Mouse (Mus musculus) forelimb bud, embryonic 11.5 days (tissue): ENCODE data around the gene Sphk1.
"Not testable (repeated sequence)": the region's sequence is repeated elsewhere in the genome, so short reads cannot be mapped to it uniquely, and the experiment has no call there.

ENCODE experiments used
- DNase-seq: peaks from one replicate; pipeline ENCODE4 v3.0.0-alpha.2; 2012; ENCODE audit warnings: low read depth, low spot score

Sphk1 gene

DNA sequence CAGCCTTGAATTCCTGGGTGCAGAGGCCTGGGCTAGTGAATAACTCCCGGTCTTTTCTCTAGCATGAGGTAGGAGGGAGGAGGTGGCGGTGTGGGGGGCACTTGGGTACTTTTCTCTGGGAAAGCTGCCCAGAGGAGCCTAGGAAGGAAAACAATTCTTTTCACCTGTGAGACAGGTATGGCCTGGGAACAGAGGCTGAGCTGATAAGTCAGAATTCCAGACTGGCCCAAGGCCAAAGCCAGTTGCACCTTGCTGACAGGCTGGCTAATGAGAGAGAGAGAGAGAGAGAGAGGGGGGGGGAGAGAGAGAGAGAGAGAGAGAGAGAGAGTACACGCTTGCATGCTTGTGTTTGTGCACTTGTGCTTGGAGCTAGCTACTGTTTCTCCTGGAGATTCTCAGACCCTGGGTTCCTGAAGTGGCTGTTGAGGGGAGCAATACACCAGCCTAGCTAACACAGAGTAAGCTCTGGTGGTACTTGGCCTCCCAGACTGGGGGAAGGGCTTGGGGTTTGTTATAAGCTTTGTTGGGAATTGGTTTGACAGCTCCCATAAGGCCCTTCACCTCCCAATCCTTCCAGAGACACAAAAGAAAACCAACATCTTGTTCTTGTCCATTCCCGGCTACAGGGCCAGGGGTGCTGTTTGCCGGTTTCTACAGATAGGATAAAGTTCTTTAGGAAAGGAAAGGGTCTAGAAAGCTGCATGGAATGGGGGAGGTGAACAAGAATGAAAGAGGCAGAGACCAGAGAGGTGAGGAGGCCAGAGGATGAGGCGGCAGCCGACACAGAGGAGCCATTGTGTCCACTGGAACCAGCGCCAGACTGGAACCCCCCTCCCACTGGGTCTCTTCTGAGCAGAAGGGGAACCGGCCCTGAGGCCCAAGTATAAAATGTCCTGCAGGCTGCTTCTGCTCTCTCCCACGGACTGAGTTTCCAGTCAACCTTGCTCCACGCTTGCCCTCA lies at the start of gene Sphk1:
Sphk1 (plus strand) TSS at position 739 of the 961 bp plus-strand sequence.
- DNase-seq = no peak

DNA sequence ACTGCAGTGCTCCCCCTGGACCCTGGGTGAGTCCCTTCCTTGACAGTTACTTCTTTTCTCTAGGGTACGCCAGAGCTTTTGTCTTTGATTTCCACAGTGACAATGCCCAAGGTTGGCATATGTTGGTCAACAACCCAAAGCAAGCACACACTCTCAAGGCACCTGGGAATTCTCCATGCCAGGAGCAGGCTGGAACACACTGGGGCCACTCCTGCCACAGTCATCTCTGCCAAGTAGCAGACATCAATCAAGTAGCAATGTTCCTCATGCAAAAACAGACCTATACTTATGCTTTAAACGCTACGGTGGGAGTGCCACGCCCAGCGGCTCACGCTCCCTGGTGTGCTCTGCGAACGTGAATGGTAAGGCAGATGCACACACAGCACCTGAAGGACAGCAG lies 49.8 kb upstream of the Sphk1 start:
- DNase-seq = no peak

DNA sequence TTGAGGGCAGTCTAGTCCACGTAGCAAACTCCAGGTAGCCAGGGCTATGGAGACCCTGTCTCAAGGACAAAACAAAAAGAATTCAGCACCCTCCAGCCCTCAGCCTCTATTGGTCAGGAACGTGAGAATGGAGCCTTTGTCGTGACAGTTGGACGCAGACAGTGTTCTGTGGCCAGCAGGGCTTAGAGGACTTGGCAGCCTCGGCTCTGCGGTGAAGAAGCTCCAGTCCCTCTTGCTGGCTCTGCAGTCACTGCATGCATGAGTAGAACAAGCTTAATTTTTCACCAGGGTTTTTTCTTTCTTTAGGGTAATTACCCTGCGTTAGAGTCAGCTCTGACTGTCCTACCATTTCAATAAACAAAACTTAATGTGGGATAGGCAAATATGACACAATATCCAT lies 48.9 kb upstream of the Sphk1 start:
- no peak for DNase-seq

DNA sequence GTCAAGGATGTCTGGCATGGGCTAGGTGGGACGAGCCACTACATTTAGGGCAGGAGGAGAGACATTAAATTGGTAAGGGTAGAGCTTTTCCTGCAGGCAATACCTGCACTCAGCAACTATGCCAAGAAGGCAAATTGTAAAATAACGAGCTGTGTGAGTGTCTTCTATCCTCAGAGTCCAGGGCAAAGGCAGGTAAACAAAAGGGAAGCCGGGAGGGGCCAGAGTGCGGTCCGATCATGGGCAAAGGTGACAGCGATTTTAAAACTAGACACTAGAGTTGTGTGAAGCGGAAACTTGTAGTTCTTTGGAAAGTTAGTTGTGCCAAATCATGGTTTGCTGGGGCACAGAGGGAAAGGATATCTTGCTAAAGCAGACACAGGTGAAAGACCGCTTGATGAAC lies 46.5 kb upstream of the Sphk1 start:
- no peak for DNase-seq

DNA sequence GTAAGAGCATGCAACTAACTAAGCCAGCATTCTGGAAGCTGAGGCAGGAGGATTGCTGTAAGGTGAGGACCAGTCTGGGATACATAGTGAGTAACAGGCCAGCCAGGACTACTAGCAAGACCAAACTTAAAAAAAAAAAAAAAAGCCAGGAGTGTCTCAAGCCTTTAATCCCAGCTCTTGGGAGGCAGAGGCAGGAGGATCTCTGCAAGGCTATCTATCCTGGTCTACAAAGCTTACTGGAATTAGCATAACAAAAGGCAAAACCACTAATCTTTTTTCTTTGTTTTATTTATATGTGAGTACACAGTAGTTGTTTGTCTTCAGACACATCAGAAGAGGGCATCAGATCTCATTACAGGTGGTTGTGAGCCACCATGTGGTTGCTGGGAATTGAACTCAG lies 42.5 kb upstream of the Sphk1 start:
- no peak for DNase-seq

DNA sequence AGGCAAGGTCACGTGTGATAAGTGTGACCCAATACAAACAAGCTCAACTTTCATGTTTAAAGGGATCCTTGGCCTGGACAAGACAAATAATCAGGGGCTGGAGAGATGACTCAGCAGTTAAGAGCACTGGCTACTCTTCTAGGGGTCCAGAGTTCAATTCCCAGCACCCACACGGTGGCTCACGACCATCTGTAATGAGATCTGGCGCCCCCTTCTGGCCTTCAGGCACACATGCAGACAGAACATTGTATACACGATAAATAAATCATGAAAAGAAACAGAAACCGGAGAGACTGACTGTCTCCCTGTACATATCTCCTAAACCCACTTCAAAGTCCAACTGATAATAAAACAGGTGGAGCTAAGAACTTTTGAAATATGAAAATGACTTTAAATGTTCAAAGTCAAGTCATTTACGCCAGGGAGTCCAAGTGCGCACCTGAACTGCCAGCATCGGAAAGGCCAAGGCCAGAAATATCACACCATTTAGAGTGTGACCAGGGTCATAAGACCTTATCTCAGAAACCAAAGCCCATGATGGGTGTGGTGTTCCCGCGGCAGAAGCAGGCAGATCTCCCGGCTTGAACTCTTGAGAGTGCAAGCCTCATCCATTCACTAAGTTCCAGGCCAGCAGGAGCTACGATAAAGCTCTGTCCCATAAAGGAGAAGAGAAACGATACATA lies 41.9 kb upstream of the Sphk1 start:
- no peak for DNase-seq

DNA sequence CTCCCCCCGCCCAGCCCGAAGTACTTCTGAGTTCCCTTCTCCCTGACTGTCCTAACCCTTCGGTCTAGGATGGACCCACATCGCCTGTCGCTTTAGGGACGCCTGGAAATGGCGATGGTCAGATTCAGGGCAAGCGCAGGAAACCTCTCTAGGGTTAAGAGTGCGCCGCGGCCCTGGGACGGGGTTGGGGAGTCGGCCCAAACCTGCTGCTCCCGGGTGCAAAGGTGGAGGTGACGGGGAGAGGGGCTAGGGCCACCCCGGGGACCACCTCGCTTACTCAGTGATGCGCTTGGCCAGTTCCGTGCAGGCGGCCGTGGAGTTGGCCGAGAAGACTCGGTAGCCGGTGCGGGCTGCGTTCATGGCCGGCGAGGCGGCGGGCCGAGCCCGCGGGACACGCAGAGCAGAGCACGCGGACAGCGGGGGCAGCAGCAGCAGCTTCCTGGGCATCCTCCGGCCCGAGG lies 40.9 kb upstream of the Sphk1 start:
- DNase-seq = no peak

DNA sequence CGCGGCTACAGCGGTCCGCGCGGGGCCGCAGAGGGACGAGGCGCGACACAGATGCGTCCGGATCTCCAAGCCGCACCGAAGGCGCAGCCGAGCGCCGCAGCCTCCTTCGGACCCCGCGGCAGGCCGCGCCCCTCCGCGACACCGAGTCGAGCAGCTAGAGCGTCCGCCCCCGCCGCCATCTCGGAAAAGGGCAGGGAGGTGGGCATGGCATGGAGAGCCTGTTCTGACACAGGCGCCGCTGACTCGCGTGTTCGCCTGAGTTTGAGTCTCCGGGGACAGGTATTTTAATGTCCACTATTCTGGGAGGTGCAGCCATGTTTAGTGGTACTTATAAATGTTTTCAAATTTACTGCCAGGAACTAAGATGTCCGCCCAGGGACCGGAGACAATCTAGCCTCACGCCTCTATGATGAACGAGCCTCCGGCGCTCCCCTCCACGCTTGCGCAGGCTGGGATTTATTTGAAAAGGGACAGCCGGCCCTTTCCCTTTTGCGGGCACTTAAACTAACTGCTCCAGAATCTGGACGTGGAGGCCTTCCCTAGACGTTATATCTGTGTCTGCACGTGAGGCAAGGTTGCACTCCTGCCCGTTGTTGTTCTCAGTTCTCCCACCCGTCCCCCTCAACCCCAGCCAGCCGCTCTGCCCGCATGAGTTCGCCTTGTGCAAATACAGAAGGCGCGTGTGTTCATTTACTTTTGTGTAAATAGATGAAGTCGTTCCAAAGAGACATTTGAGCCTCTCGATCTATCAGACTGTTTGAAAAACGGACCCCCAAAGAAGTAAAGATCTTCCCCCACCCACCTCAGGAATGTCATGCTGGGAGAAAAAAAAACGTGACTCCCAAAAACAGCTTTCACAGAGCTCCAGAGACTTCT lies 40.3 kb upstream of the Sphk1 start:
- DNase-seq = peak; percentile 85

DNA sequence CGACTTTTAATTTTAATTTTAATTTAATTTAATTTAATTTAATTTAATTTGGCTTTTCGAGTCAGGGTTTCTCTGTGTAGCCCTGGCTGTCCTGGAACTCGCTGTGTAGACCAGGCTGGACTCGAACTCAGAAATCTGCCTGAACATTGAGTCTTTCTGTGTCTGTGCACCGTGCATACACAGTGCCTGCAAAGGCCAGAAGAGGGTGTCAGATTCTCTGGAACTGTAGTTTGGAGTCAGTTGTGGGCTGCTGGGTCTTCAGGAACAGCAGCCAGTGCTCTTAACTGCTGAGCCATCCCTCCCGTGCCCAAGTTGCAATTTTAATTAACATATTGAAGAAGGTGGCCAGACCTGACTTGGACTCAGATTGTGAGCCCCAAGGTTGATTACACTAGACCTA lies 39.4 kb upstream of the Sphk1 start:
- DNase-seq = no peak

DNA sequence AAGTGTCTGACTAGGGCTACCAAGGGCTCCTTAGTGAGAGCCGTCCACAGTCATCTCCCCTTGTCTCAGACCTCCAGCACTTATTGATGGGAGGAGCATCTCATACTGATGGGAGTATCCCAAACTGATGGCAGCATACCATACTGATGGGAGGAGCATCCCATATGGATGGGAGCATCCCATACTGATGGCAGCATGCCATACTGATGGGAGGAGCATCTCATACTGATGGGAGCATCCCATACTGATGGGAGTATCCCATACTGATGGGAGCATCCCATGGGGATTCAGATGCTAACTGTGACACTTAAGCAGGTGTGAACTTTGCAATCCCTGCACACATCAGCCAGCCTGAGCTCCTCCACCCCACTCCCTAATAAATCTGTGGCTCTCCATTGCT lies 38.2 kb upstream of the Sphk1 start:
- DNase-seq = not testable (repeated sequence)

DNA sequence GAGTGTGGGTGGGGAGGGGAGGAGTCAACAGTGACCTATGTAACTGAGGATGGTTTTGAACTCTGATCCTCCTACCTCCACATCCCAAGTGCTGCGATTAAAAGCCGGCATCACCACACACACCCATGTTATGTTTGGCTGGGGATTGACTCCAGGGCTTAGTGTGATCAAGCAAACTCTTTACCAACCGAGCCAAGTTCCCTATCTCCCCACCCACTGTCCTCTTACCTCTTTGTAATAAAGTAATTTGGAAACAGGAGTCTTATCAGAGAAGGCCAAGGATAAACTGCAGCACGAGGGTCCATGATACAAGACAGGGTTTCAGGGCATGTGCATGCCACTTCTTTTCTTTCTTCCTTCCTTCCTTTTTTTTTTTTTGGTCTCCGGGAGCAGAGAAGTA lies 37.5 kb upstream of the Sphk1 start:
- no peak for DNase-seq

DNA sequence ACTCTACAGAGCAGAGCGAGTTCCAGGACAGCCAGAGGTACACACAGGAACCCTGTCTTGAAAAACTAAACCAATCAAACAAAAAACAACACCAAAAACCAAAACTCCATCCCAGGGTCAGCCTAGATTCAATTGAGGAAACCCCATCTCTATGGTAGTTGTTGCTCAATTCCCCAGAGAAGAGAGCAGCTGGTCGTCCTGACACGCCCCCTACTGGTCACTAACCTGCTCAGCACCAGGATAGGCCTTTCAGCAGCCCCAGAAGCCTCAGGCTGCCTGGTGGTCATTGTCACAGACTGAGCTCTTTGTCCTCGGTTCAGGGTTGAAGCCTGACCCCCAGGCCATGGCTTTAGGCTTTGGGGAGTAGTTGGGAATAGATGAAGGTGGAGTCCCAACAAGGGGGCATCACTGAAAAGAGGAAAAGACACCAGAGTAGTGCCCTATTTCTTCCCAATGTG lies 36.9 kb upstream of the Sphk1 start, which contains the start of gene Prpsap1:
Prpsap1 (minus strand) TSS at position 408 of the 458 bp plus-strand sequence.
- no peak for DNase-seq

DNA sequence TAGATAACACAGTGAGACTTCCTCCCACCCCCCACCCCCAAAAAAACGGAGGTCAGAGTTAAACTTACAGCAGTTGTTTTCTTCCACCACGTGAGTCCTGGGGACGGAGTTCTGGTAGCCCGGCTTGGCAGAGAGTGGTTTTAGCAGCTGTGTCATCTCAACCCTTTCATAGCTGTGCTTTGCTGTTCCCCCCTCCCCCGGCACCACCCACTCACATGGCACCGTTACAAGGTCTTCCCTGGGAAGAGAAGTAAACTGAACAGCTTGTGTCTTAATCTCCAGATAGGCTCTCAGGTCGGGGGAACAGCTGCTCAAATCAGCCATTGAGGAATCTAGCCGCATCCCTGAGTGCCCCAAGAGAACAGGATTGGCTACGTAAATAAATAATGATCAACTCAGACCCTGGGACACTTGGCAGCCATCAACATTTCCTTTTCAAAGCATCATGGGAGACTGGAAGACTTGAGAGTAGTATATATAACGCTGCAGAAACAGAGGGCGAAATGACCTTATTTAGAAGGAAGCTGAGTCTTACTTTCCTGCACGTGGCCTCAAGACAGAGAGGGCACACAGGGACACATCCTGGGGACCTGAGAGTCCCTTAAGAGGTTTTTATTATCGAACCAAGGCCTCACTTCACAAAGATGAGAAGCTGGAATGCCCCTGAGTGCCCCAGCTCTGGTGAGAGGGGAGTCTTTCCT lies 36.1 kb upstream of the Sphk1 start:
- no peak for DNase-seq

DNA sequence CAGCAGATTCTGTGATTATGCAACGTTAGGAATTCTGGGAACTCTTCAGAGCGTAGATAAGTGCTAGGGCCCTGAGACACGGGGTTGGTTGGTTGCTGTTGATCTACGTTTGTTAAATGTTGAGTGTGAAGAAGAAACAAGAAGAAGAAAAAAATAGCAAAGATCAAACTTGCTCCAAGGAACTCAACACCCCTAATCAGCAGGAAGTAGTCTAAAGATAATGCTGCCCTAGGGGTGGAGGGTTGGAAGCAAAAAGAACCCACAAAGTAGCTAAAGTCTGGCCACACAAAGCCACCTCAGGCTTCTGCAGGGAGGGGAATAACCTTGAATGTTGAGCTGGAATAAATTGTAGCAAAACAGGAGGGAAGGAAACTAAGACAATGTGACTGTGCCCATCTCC lies 33.4 kb upstream of the Sphk1 start:
- DNase-seq = no peak

DNA sequence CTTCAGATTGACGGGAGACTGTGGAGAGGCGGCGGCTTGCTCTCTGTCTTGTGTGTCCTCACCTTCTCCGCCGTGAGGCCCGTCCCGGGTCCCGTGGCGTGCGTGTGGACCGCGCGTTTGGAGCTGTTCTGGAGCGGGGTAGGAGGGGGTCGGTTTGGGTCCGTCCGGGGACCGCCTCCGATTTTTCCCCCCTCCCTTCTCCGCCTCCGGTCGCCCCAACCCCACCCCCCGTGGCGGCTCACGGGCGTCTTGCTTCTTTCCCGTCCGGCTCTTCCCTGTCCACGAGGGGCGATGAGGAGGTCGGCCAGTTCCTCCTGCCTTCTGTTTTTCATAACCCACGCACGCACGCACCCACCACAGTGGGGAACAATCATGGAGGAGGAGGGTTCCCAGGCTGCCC lies 32.1 kb upstream of the Sphk1 start:
- DNase-seq = no peak

DNA sequence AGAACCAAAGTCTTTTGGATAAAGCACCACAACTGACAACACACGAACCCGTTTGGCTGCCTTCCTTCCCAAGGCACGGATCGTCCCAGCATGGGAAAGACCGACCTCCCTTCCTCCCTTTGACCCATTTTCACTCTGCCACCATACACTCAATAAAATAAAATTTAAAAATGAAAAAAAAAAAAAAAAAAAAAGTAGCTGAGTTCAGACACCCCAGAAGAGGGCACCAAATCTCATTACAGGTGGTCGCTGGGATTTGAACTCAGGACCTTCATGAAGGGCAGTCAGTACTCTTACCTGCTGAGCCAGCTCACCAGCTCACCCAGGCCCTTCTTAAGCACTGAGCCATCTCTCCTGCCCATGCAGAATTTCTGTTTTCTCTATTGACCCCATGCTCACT lies 31.7 kb upstream of the Sphk1 start:
- no peak for DNase-seq

DNA sequence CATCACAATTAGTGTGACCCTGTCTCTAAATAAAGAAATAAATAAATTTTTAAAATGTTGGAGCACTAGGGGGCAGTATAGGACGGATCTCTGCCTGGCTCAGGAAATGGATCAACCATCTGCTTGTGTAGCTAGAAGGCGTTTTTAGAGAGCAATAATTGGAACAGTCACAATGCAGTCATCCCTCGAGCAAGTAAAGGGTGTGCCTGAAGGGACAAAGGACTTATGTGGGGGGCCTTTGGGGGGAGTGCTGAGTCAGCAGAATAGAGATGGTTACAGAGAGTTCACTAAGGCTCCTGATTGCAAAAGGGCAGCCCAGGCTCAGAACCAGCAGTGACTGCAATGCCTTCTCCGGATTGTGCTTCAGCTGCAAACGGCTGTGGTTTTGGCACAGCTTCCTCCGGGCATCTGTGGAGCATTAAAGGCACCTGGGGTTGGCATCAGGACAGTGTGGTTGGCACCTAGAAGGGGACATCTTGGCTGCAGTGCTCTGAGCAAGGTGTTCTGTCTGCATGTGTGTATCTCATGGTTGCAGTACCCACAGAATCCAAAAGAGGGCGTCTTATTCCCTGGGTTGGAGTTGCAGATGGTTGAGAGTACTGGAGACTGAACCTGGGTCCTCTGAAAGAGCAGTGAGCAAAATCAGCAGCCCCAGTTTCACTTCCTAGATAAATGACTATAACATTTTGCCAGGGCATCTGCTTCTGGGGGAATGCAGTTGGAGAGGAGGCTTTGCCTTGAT lies 29.5 kb upstream of the Sphk1 start:
- DNase-seq = peak; percentile 69

DNA sequence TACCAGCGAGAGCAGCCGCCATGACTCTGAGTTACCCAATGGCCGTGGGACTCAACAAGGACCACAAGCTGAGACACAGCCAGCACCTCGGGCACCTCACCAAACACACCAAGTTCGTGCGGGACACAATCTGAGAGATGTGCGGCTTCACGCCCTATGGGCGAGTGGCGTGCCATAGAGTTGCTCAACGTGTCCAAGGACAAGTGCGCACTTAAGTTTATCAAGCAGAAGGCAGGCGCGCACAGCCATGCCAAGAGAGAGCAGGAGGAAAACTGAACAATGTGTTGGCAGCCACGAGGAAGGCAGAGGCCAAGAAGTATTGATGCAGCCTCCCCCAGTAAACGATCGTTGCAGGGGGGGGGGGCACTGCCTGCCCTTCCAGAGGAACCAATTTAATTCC lies 26.2 kb upstream of the Sphk1 start:
- DNase-seq = no peak

DNA sequence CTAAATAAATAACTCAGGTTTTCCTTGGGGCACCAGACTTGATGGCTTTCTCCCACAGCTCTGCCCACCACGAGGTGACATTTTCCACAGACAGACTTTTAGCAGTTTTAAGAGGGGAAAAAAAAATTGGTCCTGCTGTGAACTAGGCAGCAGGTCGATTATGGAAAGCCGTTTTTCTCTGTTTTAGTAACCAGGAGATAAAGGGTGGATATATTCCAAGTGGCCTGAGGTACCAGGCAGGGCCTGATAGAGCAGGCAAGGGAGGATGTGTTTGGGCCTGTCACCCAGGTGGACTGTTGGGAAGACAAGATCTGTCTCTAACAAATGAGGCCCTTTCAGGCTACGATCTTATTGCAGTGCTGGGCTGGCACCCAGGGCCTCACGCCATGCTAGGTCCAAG lies 25.2 kb upstream of the Sphk1 start:
- no peak for DNase-seq

DNA sequence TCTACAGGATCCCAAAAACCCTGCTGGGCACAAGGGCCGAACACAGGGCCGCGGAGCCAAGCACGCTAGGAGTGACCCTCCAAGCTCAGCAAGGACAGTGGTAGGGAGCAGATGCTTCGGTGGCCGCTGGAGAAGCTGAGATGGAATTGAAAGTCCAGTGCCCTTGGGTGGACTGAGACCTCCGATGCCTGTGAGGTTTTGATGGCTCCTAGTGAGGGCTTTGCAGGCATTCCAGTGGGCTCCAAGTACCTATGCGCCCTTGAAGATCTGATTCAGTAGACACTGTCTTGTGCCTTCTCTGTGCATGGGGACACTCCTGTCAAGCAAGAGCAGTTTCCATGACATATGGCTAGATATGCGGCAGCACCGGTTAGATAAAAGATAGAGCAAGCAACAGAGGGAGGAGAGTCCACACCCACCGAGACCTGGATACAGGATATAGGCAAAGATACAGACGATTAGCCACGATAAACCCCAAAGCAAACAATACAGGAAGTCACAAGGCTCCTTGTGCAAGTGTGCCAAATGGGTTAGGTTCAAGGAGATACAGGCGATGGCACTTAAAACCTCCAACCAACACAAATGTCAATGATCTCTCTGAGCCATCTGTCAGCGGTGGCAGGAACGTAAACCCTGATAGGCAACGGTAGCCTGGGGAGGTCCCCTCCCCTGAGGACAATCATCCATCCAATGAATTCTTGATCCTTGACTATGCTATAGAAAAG lies 24.4 kb upstream of the Sphk1 start:
- no peak for DNase-seq
